Mouse (Mus musculus) kidney, adult 11 months (tissue): ENCODE results near the gene Add1.
A peak's percentile ranks its signal among the peaks of the same experiment; 100 is the strongest.

ENCODE experiments used
- DNase-seq: peaks from one replicate; pipeline ENCODE4 v3.0.0; 2022

Add1 gene

DNA sequence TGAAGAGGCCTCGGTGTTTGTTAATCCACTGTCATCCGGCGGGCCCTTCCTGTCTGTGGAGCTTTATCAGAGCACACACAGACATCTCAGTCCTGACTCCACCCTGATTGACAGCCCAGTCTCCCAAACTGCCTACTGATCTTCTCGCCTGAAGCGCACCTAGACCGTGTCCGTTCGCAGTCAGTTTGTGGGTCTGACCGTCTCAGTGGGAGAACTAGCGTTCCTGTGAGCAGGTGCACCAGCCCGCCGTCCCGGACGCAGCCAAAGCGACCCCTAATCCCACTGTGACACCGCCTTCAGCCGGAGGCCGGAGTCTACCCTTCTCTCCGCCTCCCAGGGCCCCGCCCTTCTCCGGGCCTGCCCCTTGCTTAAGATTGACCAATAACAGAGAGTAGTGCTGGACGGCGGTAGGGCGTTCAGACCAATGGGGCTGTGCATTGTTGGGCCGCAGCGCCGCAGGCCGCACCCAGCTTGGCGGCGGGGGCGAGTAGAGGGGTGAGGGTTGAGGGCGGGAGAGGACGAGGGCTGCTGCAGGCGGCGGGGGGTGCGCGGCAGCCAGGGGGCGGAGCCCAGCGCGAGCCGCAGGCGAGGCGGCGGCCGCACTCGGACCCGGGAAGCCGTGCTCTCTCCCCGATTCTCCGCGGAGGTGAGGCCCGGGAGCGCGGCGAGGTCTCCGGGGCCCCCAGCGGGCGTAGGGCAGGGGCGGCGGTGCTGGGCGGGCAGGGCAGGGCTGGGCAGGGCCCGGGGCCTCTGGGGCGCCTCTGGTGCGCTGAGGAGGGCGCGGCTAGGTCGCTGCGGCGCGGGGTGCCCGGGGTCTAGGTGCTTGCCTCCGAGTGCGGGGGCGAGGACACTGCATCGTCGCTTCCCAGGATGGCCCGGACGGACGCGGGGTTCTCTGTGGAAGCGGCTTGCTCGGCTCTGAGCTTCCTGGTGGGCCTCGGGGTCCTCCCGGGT, at the start of gene Add1:
Gene Add1, plus strand, starts transcription at position 397 of the 954 bp plus-strand sequence.
- DNase-seq = peak; percentile 97

DNA sequence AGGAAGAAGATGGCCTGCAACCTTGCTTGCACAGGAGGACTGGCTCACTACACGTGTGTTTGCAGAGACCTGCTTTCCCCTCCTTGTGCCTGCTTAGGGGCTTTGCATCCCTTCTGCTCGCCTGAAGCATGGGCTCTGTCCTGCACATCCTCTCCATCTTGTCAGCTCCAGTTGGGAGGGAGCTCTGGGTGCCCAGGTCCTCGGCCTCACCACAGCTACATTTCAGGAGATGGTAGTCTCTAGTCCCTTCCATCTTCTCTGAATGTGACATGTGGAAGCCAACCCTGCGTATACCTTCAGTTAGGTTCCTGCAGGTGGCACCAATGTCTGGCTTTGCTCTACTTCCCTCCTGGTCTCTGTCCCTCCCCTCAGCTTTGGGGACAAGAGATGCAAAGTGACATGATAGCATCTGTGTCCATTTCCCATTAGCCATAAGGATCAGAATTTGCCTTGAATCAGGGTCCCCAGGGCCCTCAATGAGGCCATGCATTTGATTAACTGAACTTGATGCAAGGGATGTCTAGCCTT, 49.4 kb upstream of the Add1 start:
- DNase-seq = no peak

DNA sequence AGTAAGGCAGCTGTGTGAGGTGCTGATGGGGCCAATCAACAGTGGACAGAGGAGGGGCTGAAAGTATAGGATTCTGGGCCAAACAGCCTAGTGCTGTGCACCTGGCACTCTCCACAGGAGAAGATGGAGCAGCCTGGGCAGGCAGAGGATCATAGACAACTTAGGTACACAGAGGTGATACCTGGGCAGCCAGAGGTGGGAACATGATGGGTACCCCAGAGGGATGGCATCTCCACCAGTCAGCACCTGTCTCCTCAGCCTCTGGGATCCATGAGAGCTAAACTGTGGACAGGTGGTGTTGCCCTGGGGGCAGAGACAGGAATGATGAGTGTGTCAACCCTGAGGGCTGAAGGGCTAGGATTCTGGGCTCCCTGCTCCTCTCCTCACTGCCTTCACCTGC, 49.0 kb upstream of the Add1 start:
- DNase-seq = no peak

DNA sequence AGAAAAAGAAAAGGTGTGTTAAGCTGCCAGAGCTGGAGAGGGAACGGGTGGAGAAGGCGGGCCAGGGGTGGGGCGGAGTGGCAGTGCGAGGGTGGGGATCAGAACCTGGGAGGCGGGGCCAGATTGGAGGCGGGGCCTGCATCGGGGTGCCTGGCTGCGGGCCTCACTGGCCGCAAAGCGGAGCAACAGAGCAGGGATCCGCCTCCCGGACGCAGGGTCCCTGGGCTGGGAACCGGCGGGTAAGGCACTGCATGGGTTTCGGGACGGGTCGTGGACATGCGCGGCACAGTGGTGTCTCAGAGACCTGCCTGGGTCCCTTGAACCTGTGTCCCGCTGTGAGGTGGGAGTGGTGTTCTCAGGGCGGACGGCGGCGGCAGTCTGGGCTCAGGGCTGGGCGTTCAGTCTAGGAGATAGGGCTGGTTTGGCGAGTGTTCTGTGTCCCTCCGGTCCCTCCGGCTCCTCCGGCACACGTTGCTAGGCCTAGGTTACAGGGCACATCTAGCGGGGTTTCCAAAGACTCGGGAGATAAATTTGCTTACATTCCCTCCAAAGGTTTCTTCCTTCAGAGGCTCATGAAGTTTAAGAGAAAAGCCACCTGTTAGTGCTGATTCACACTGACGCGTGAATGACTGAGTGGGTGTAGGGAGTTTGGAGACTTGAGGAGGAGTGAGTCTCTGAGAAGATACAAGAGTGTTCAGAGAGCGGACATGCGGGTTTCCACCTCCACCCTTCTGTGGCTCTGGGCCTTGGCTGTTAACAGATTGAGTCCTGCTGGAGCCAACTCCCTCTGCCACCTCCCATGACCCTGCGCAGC, 47.6 kb upstream of the Add1 start, which contains the start of gene Sh3bp2:
Gene Sh3bp2, plus strand, starts transcription at position 176 of the 814 bp plus-strand sequence.
- peak; percentile 92 for DNase-seq

DNA sequence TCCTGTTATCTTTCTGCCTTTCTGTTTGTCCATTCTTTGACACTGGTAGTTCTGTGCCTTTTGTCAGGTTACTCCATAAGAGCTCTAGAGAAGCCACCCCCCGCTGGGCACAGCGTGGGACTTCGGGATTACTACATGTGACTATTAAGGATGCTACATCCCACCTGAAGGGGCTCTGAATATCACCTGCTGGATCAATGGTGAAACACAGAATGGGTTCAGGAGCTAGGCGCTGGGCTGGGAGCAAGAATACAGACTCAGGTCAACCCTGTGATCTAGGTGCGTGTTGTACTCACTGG, 47.0 kb upstream of the Add1 start:
- DNase-seq = no peak

DNA sequence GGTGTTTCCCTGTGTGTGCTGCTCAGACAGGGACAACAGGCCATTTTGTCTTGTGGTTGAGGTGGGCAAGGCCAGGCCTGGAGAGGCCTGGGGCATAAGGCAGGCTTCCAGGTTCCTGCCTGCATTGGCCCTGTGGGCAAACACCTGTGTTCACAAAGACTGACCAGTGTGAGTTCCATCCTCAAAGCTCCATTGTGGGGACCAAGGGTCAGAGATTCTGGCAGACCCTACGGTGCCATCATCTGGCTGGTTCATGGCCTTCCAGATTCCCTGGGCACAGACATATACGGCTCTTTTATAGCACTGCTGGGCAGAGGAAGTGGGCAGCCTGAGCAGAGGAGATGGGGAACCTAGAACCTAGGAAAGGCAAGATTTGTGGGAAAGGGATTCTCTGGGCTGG, 46.1 kb upstream of the Add1 start:
- no peak for DNase-seq

DNA sequence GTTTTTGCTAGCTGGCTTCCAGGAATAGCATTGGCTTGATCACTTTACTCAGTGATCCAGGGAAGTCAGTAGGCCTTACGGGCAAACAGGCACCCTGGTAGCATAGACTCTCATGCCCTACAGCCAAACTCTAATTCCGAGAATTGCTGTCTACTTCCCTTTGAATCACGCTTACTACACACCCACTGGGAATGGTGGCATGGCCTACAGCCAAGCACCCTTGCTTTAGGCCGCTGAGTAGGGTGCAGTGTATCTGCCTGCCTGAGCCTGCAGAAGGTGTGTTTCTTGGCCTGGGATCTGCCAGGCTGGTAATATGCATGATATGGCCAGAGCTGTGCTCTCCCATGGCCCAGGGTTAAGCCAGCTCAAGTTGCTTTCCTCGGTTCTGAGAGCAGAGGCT, 44.7 kb upstream of the Add1 start:
- no peak for DNase-seq

DNA sequence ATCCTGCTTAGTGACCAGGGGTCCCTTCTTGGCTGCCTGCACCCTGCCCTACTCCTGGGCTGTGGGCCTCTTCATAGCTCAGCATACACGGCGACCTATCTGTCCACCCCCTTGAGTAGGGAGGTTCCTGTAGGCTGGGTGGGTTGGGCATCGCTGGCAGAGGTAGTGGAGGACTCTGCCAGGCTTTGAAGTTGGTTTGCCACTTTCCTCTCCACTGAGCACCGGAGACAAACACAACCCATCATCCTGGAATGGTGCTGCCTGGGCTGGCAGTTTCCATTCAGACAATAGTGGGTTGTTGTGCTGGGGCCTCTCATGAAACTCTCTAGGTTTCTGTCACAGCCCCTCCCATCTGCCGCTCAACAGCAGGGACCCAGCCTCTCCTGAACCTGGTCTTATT, 43.3 kb upstream of the Add1 start:
- DNase-seq = no peak

DNA sequence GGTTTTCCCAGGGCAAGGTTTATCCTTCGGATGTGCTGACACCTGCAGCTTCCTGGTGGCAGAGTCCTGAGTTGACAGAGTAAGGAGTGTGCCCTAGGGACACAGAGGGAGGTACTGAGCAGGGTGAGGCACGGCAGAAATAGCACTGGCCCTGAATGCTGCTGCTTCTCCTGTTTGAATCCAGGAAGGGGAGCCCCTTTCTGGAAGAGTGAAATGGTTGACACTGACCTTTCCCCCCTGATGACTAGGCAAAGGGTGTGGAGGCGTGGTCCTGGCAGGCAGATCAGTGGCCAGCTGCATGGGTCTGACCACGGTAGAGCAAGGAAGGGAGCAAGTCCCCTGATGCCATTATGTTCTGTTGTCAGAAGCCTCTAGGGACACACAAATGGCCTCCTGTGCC, 42.8 kb upstream of the Add1 start:
- peak; percentile 57 for DNase-seq

DNA sequence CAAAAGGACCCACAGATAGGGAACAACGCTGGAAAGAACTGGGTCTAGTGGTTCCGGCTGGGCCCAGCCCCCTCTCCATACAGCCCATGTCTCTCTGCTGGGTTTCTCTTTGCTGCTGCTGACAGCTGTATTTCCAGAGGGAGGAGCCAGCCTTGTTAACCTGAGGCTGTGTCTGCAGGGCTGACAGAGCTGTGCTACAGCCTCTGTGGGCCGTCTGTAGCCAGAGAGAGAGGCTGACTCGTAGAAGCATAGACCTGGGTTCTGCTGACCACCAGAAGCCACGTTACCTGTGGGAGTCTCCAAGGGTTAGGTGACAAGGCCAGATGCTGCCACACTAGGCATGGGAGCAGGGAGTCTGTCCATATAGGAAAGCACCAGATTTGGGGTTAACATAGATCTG, 40.4 kb upstream of the Add1 start:
- no peak for DNase-seq

DNA sequence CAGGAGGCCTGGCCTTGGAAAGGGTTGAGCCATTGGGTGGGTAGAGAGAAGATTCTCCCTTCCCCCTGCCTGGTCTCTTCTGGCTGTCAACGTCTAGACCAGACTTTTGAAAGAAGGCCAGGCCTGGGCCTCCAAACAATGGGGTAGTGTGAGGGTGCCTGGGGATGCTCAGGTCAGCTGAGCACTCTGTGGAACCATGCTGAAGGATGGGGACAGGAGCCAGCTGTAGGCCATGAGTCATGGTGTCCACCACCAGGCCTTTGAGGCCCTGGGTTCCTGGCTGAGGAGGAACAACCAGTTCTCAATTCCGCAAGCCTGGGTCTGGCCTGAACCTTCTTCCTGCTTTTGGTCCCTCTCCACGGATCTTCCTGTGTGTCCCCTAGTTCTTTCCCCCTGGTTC, 39.6 kb upstream of the Add1 start:
- DNase-seq = no peak

DNA sequence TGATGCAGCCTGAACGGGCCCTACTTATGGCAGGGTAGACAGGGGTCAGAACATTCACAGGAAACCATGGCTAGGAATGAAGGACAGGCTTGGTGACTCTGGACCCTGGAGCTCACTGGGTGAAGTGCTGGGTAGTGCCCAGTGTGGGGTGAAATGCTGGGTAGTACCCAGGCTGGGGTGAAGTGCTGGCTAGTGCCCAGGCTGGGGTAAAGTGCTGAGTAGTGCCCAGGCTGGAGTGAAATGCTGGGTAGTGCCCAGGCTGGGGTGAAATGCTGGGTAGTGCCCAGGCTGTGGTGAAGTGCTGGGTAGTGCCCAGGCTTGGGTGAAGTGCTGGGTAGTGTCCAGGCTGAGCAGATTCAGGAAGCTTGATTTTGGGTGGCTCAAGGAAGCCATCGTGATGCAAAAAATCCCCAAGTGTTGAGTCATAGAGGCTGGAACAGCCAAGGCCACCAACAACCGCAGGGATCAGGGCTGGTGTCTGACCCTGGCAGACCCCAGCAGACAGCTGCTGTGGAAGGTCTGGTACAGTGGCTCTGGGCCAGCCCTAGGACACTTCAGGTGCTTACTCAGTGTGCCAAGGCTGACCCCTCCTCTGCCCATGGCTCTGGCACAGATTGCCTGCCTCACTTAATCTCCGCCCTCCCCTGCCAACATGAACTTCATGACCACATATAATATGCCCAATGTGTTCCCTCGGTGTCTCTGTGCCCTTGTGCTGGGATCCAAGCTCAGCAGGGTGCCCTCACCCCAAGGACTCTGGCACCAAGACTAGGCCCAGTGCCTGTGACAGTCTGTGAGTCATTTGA, 38.5 kb upstream of the Add1 start:
- DNase-seq = no peak

DNA sequence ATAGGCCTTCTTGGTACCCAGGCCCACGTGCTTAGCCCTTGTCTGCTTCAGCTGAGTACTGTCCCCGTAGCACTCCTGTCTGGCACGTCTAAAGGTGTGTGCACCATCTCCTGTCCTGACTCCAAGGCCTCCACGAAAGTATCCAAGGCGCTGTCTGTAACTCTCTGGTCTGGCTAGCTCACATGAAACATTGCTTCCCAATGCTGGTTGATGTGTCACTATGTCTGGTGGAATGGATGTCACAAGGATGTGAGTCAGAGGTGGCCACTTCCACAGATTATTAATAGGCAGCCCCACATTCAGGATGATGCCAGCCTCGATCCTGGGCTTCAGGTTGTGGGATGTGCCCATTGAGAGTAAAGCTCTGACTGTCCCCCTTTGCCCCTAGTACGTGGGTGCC, 37.6 kb upstream of the Add1 start:
- DNase-seq = no peak

DNA sequence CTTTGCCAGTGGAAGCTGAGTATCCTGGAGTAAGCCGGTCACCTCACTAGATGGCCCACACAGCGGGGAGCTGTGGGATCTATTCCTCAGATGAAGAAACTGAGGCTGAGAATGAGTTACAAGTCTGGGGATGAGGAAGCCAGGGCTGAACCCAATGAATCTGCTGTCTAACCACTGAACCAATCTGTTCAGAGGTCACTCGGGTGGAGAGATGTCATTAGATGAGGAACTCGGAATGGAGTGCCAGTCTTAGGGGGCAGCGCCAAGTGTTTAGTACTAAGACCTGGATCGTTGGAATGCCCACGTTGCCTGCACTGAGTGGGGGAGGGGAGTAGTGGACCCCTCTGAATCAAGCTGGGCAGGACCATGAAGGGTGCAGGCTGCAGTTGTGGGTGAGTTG, 35.4 kb upstream of the Add1 start:
- DNase-seq = no peak

DNA sequence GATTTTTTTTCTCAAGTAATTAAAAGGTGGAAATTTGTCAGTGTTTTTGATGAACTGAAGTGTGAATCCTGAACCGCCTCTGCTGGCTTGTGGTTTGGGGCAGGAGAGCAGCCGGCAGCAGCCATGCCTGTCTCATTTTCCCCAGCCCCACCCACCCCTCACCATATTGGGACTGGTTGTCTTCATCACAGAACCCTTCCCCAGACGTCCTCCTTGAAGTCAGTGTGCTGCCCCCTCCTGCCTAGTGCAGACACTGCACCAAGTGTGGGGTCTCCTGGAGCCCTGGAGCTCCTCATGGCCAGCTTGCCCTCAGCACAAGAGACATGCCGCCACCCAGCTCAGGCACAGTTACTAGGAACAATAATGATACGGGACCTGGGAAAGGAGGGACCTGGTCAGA, 34.9 kb upstream of the Add1 start:
- DNase-seq = no peak

DNA sequence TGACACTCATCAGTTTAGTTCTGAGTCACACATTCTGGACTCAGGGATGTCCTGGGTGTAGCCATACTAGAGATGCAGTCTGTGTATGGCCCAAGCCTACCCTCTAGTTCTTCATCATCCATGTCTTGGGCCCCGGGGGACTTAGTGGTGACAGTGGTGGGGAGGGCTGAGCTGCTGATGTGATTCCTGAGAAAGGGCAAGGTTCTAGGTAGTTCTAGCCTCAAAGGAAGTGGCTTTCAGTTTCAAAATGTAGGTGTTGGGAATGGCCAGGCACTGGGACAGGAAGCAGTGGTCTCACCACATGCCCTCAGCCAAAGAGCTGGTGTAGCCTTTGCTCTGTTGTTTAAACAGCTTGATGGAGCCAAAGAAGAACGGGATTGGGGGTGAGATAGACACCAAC, 34.3 kb upstream of the Add1 start:
- no peak for DNase-seq

DNA sequence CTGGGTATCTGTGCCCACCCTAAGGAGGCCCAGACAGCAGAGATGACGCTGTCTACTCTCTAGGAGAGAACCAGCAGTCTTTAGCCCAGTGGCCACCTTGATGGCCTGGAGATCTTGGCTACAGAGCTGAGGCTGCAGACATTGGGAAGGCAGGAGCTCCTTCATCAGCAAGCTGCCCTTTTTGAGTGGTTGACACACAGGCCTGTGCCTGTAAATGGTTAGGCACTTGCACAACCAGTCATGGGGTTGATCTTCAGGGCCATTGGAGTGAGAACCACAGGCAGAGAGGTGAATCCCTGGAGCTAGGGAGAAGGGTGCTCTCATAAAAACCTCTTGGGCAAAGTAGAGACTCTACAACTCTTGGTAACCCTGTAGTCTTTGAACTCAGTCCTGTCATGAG, 31.3 kb upstream of the Add1 start:
- no peak for DNase-seq

DNA sequence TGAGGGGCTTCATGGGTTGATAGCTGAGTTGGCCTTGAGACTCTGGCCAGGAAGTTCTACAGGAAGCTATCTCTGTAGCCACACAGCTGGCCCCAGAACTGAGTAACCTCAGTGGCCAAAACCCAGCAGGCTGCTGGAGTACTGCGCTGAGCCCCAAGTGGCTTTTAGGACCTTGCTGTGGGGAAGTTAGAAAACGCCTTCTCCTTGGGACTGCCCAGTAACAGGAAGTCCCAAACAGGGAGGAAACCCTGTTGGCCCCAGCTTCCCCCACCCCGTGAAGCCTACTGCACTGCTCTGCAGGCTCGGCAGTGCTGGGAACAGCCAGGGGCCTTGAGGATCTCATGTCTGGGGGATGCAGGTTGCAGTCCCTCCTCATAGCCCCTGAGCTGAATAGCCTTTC, 30.4 kb upstream of the Add1 start:
- DNase-seq = no peak

DNA sequence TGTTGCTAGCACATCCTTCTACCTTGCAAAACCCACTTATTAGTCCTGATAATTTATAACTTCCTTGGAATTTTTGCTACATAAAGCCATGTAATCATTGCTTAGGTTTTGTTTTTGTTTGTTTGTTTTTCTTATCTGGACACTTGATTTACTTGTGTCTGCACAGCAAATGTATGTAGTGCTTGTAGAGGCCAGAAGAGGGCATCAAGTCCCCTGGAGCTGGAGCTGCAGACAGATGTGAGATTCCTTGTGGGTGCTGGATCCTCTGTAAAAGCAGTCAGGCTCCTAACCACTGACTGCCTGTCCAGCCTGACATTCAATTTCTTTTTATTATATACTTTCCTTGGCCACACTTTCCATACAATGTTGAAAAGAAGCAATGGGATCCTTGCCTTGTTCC, 26.1 kb upstream of the Add1 start:
- DNase-seq = no peak

DNA sequence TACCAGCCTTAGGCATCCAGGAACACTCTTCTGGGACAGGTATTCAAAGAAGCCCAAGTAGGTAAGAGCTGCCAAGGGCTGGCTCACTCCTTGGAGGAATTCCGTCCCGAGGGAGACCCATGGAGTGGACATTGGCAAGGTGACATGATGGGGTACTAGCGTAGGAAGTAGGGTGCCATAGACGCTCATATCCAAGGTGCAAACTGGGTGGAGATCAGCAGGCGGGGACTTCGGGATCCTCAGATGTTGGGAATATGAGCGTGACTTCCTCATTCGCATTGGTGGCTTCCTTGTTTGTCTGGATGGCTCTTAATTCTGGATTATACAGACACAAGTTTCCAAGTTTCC, 24.4 kb upstream of the Add1 start:
- no peak for DNase-seq

DNA sequence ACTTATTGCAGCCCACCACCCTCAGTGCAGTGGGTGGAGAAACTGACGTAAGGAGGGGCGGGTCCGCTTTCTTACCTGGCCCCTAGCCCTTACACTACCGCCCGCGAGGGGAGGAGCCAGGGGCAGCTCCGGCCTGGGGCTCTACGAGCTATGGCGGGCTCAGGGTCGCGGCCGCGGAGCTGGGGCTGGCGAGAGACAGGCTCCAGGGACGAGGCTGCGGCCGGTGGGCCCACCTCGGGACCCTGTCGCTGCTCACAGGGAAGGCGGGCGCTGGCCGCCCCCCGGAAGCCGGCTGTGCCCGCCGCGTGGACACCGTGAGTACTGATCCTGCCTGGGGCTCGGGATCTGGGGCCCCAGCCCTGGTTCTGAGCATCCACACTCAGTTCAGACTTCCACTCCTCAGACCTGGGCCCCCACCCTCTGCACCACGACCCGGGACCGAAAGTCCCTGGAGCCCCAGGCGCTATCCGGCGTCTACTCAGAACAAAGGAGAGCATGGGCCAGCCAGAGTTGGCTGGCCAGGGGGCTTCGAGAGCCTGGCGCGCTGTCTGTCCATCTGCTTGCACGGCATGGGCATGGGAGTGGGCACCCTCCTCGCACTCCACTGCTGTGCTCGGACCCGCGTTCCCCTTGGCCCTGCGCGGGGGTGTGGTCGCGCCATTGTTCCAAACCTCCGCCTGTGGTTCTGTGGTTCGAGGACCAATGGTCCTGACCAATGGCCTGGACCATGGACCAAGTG, 23.8 kb upstream of the Add1 start:
- DNase-seq = no peak

DNA sequence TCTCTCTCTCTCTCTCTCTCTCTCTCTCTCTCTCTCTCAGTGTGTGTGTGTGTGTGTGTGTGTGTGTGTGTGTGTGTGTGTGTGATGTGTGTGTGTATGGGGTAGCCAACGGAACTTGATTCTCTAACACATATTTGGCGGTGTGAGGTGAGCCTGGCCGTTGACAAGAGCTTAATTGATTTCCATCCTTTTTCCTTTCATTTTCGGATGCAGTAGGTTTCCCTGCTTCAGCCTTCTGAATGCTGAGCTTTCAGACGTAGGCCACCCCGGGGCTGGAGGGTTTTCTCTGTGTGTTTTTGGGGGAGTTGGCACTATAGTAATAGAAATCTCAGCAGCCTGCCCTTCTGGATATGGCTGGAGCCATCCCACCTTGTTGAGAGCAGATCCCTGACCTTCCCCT, 23.2 kb upstream of the Add1 start:
- DNase-seq = no peak

DNA sequence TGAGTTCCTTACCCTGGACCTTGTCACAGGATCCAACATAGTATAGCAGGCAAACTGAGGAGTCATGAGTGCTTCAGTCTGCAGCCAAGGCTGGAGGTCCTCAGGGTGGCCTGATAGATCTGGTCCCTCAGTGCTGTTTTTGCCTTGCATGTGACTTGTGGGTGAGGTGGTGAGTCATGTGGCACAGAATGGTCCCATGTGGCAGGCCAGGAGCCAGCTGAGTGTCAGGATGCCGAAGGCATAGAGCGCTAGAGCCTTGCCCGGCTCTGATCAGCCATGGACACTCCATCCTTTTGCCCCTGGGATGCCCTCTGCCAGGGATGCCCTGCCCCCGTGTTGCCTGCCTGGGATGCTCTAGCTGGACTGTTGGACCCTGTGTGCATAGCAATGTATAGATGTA, 21.6 kb upstream of the Add1 start:
- DNase-seq = no peak
